Mouse (Mus musculus): ENCODE measurements around the gene Mapkapk2. TPM values are rescaled to one million over a fixed set of nuclear protein-coding genes. Genes with fewer than 3 reads are reported as not detected.

Gene Mapkapk2
- total RNA-seq, 2 experiments from 2014 or later: 212 to 233 TPM

GRCm38 (mm10) chr1:131053656-131054055 lies 44.0 kb downstream of the Mapkapk2 start:
- no peak for ATAC-seq (replicated peaks; ENCODE audit: poor library complexity, severe bottlenecking)

- peak; percentile 50 for ATAC-seq (replicated peaks; ENCODE audit: poor library complexity, severe bottlenecking)
These were observed 44.4 kb downstream of the Mapkapk2 start for GRCm38 (mm10) chr1:131053239-131053638.

- no peak for ATAC-seq (replicated peaks; ENCODE audit: poor library complexity, severe bottlenecking)
These were observed 46.6 kb downstream of the Mapkapk2 start for GRCm38 (mm10) chr1:131051073-131051472.

GRCm38 (mm10) chr1:131050617-131051016 lies 47.0 kb downstream of the Mapkapk2 start:
- ATAC-seq (replicated peaks; ENCODE audit: poor library complexity, severe bottlenecking): 0 out of 2 replicates have a peak, but pooled peaks have one; percentile 2

- no peak for ATAC-seq (replicated peaks; ENCODE audit: poor library complexity, severe bottlenecking)
These were observed 47.6 kb downstream of the Mapkapk2 start for GRCm38 (mm10) chr1:131050011-131050410.

GRCm38 (mm10) chr1:131049361-131049806 lies 48.2 kb downstream of the Mapkapk2 start:
- no peak for ATAC-seq (replicated peaks; ENCODE audit: poor library complexity, severe bottlenecking)

- ATAC-seq (replicated peaks; ENCODE audit: poor library complexity, severe bottlenecking): no peak
These were observed 48.7 kb downstream of the Mapkapk2 start for GRCm38 (mm10) chr1:131048946-131049345.

GRCm38 (mm10) chr1:131048121-131048863 lies 49.3 kb downstream of the Mapkapk2 start:
- ATAC-seq (replicated peaks; ENCODE audit: poor library complexity, severe bottlenecking): no peak

- 0 out of 2 replicates have a peak, but pooled peaks have one; percentile 4 for ATAC-seq (replicated peaks; ENCODE audit: poor library complexity, severe bottlenecking)
These were observed 51.0 kb downstream of the Mapkapk2 start for GRCm38 (mm10) chr1:131046607-131047006.

- no peak for ATAC-seq (replicated peaks; ENCODE audit: poor library complexity, severe bottlenecking)
These were observed 51.8 kb downstream of the Mapkapk2 start for GRCm38 (mm10) chr1:131045723-131046355.

GRCm38 (mm10) chr1:131043636-131044035 lies 54.0 kb downstream of the Mapkapk2 start:
- ATAC-seq (replicated peaks; ENCODE audit: poor library complexity, severe bottlenecking): no peak

- no peak for ATAC-seq (replicated peaks; ENCODE audit: poor library complexity, severe bottlenecking)
These were observed 54.9 kb downstream of the Mapkapk2 start for GRCm38 (mm10) chr1:131042721-131043120.

GRCm38 (mm10) chr1:131042263-131042662 lies 55.4 kb downstream of the Mapkapk2 start:
- ATAC-seq (replicated peaks; ENCODE audit: poor library complexity, severe bottlenecking): no peak

GRCm38 (mm10) chr1:131039479-131039878 lies 58.1 kb downstream of the Mapkapk2 start:
- no peak for ATAC-seq (replicated peaks; ENCODE audit: poor library complexity, severe bottlenecking)

- ATAC-seq (replicated peaks; ENCODE audit: poor library complexity, severe bottlenecking): no peak
These were observed 59.1 kb downstream of the Mapkapk2 start for GRCm38 (mm10) chr1:131038415-131039017.

- peak; percentile 94 for ATAC-seq (replicated peaks; ENCODE audit: poor library complexity, severe bottlenecking)
These were observed 59.6 kb downstream of the Mapkapk2 start for GRCm38 (mm10) chr1:131038001-131038400.

- no peak for ATAC-seq (replicated peaks; ENCODE audit: poor library complexity, severe bottlenecking)
These were observed 66.4 kb downstream of the Mapkapk2 start for GRCm38 (mm10) chr1:131031267-131031666.

GRCm38 (mm10) chr1:131030261-131030660 lies 67.4 kb downstream of the Mapkapk2 start:
- ATAC-seq (replicated peaks; ENCODE audit: poor library complexity, severe bottlenecking): no peak

- no peak for ATAC-seq (replicated peaks; ENCODE audit: poor library complexity, severe bottlenecking)
These were observed 68.4 kb downstream of the Mapkapk2 start for GRCm38 (mm10) chr1:131029215-131029614.

- ATAC-seq (replicated peaks; ENCODE audit: poor library complexity, severe bottlenecking): peak; percentile 83
These were observed 71.8 kb downstream of the Mapkapk2 start for GRCm38 (mm10) chr1:131025843-131026190.

Data from granulocyte monocyte progenitor cell, adult 5-6 weeks (primary cell).